Mouse (Mus musculus) kidney, postnatal 4 days (tissue): ENCODE measurements around the gene Tti1.
A peak's percentile ranks its signal among the peaks of the same experiment; 100 is the strongest.

ENCODE experiments used
- DNase-seq, 2 experiments: peaks; one replicate each; pipeline ENCODE4 v3.0.0; 2021; ENCODE audit warnings: mixed read lengths in 2 of 2

Gene Tti1

GRCm38 (mm10) chr2:158037571-158037970, 9.3 kb upstream of the Tti1 start:
- no peak for DNase-seq

- DNase-seq = no peak
These were observed 8.7 kb upstream of the Tti1 start for GRCm38 (mm10) chr2:158036953-158037352.

- no peak for DNase-seq
These were observed 8.2 kb upstream of the Tti1 start for GRCm38 (mm10) chr2:158036408-158036807.

GRCm38 (mm10) chr2:158035813-158036212, 7.6 kb upstream of the Tti1 start:
- no peak for DNase-seq

- DNase-seq = no peak
These were observed 1.8 kb upstream of the Tti1 start for GRCm38 (mm10) chr2:158030007-158030406.

GRCm38 (mm10) chr2:158027855-158028353, 329 bp downstream of the Tti1 start:
- DNase-seq = no peak

GRCm38 (mm10) chr2:158017330-158017729, 10.9 kb downstream of the Tti1 start:
- no peak for DNase-seq

GRCm38 (mm10) chr2:158012608-158013007, 15.6 kb downstream of the Tti1 start:
- no peak for DNase-seq

GRCm38 (mm10) chr2:158009373-158009772, 18.9 kb downstream of the Tti1 start:
- no peak for DNase-seq

- no peak for DNase-seq
These were observed 22.6 kb downstream of the Tti1 start for GRCm38 (mm10) chr2:158005641-158006040.

- DNase-seq = no peak
These were observed 23.6 kb downstream of the Tti1 start for GRCm38 (mm10) chr2:158004620-158005019.

GRCm38 (mm10) chr2:157998817-157999216, 29.4 kb downstream of the Tti1 start:
- no peak for DNase-seq

- DNase-seq = no peak
These were observed 35.7 kb downstream of the Tti1 start for GRCm38 (mm10) chr2:157992501-157992900.

GRCm38 (mm10) chr2:157991026-157991425, 37.2 kb downstream of the Tti1 start:
- no peak for DNase-seq

- DNase-seq = peak; percentile 16 to 37
These were observed 38.3 kb downstream of the Tti1 start for GRCm38 (mm10) chr2:157989946-157990345.

GRCm38 (mm10) chr2:157988416-157989190, 39.6 kb downstream of the Tti1 start:
- no peak for DNase-seq

GRCm38 (mm10) chr2:157986235-157986634, 42.0 kb downstream of the Tti1 start:
- no peak for DNase-seq

- DNase-seq = no peak
These were observed 42.6 kb downstream of the Tti1 start for GRCm38 (mm10) chr2:157985611-157986010.

- DNase-seq = no peak
These were observed 45.0 kb downstream of the Tti1 start for GRCm38 (mm10) chr2:157983276-157983675.

GRCm38 (mm10) chr2:157982727-157983126, 45.5 kb downstream of the Tti1 start:
- DNase-seq = no peak

GRCm38 (mm10) chr2:157979241-157979640, 49.0 kb downstream of the Tti1 start:
- DNase-seq = no peak

- no peak for DNase-seq
These were observed 52.6 kb downstream of the Tti1 start for GRCm38 (mm10) chr2:157975595-157975994.

- no peak for DNase-seq
These were observed 53.4 kb downstream of the Tti1 start for GRCm38 (mm10) chr2:157974604-157975501.

GRCm38 (mm10) chr2:157970669-157971068, 57.6 kb downstream of the Tti1 start:
- DNase-seq = peak; percentile 86 to 88
